Mouse (Mus musculus) brain, embryonic 18.5 days (tissue): ENCODE results near the gene Senp8.
A peak's percentile ranks its signal among the peaks of the same experiment; 100 is the strongest.

Source experiments
- DNase-seq: peaks from one replicate; pipeline ENCODE4 v3.0.0-alpha.2; 2012; ENCODE audit warnings: low read depth, low spot score

Senp8 gene

GRCm38 (mm10) chr9:59716275-59716898, 34.1 kb downstream of the Senp8 start:
- DNase-seq = no peak

- no peak for DNase-seq
Observed at GRCm38 (mm10) chr9:59709225-59709624, 41.3 kb downstream of the Senp8 start.

- no peak for DNase-seq
Observed at GRCm38 (mm10) chr9:59706850-59707825, 43.4 kb downstream of the Senp8 start.

- no peak for DNase-seq
Observed at GRCm38 (mm10) chr9:59703099-59703498, 47.4 kb downstream of the Senp8 start.

GRCm38 (mm10) chr9:59701094-59701493, 49.4 kb downstream of the Senp8 start:
- no peak for DNase-seq

- no peak for DNase-seq
Observed at GRCm38 (mm10) chr9:59696381-59696780, 54.1 kb downstream of the Senp8 start.

GRCm38 (mm10) chr9:59695451-59695813, 55.1 kb downstream of the Senp8 start:
- DNase-seq = no peak

GRCm38 (mm10) chr9:59694571-59695450, 55.7 kb downstream of the Senp8 start:
- DNase-seq = no peak

GRCm38 (mm10) chr9:59692145-59692544, 58.4 kb downstream of the Senp8 start:
- DNase-seq = no peak

GRCm38 (mm10) chr9:59691635-59692094, 58.8 kb downstream of the Senp8 start:
- DNase-seq = peak; percentile 60

- no peak for DNase-seq
Observed at GRCm38 (mm10) chr9:59687416-59688046, 63.0 kb downstream of the Senp8 start.
